Mouse (Mus musculus) CH12.LX (cell line): ENCODE data around the gene Cdc42bpa. TPM values are rescaled to one million over a fixed set of nuclear protein-coding genes. Genes with fewer than 3 reads are reported as not detected.

ENCODE experiments used
- DNase-seq: peaks from one replicate; pipeline ENCODE4 v3.0.0-alpha.2; 2013; ENCODE audit errors: extremely low read depth
- H3K27ac ChIP-seq: 2 replicates; pipeline ENCODE4 v1.5.1; 2012; ENCODE audit warnings: low read depth, mild to moderate bottlenecking, control low read depth, moderate library complexity; ENCODE audit not compliant: insufficient read depth
- H3K27me3 ChIP-seq: replicated peaks from 2 replicates; pipeline ENCODE3; 2012; ENCODE audit warnings: inconsistent platforms
- H3K36me3 ChIP-seq, 2 experiments: replicated peaks in 1 of 2; 2 replicates each; pipeline versions ENCODE3 to v1.6.1; 2012; ENCODE audit warnings: inconsistent platforms in 1 of 2, low read length in 1 of 2, mild to moderate bottlenecking in 1 of 2, mixed read lengths in 1 of 2, moderate library complexity in 1 of 2; ENCODE audit not compliant: control insufficient read depth in 1 of 2, insufficient read depth in 1 of 2
- H3K4me1 ChIP-seq, 2 experiments: 2 replicates each; pipeline ENCODE4 v1.6.1; 2012; ENCODE audit warnings: inconsistent platforms in 1 of 2, moderate library complexity in 1 of 2; ENCODE audit not compliant: insufficient read depth in 2 of 2, control insufficient read depth in 1 of 2
- H3K4me2 ChIP-seq: 2 replicates; pipeline ENCODE4 v1.6.1; 2012; ENCODE audit warnings: low read depth, mild to moderate bottlenecking, control low read depth; ENCODE audit not compliant: poor library complexity, insufficient read depth, severe bottlenecking
- H3K4me3 ChIP-seq, 3 experiments: fragments of 150-350 bp in 1 of 3; sonication (generic) in 1 of 3; replicated peaks in 1 of 3; 2 replicates each; pipeline versions ENCODE3 to v1.5.1; 2011 to 2012; ENCODE audit warnings: low read depth in 2 of 3, low read length in 2 of 3, mild to moderate bottlenecking in 2 of 3, moderate library complexity in 2 of 3, control low read depth in 1 of 3, improper control_type of control experiment in 1 of 3, inconsistent platforms in 1 of 3, mixed read lengths in 1 of 3; ENCODE audit not compliant: poor library complexity in 1 of 3
- H3K79me2 ChIP-seq: replicated peaks from 2 replicates; pipeline ENCODE4 v1.6.1; 2012; ENCODE audit warnings: mild to moderate bottlenecking, moderate library complexity; ENCODE audit not compliant: control insufficient read depth, poor library complexity, insufficient read depth, severe bottlenecking; ENCODE audit errors: extremely low read depth
- H3K9ac ChIP-seq: 2 replicates; pipeline ENCODE4 v1.6.1; 2012; ENCODE audit warnings: low read depth, mild to moderate bottlenecking, control low read depth, moderate library complexity; ENCODE audit not compliant: insufficient read depth
- H3K9me3 ChIP-seq: replicated peaks from 2 replicates; pipeline ENCODE3; 2012; ENCODE audit warnings: low read length, inconsistent platforms, mixed read lengths
- JUND ChIP-seq: conservative IDR thresholded peaks from 2 replicates; pipeline ENCODE4 v1.6.1; 2011; ENCODE audit warnings: low read depth, low read length, improper control_type of control experiment
- KAT2A ChIP-seq: IDR thresholded peaks from 2 replicates; pipeline ENCODE4 v1.6.1; 2012; ENCODE audit warnings: low read length, improper control_type of control experiment, inconsistent platforms; ENCODE audit not compliant: insufficient replicate concordance
- MAFK ChIP-seq: IDR thresholded peaks from 2 replicates; pipeline ENCODE4 v1.6.1; 2011; ENCODE audit warnings: low read length, improper control_type of control experiment; ENCODE audit not compliant: insufficient replicate concordance
- MAX ChIP-seq: IDR thresholded peaks from 2 replicates; pipeline ENCODE4 v1.6.1; 2011; ENCODE audit warnings: low read length, improper control_type of control experiment
- MAZ ChIP-seq: IDR thresholded peaks from 2 replicates; pipeline ENCODE4 v1.6.1; 2012; ENCODE audit warnings: low read depth, mild to moderate bottlenecking, inconsistent platforms, low read length, improper control_type of control experiment, moderate library complexity
- MXI1 ChIP-seq: IDR thresholded peaks from 2 replicates; pipeline ENCODE4 v1.6.1; 2011; ENCODE audit warnings: mild to moderate bottlenecking, low read depth, low read length, improper control_type of control experiment
- MYC ChIP-seq: IDR thresholded peaks from 2 replicates; pipeline ENCODE4 v1.6.1; 2011; ENCODE audit warnings: low read depth, mild to moderate bottlenecking, improper control_type of control experiment, low read length
- NRF1 ChIP-seq: IDR thresholded peaks from 2 replicates; pipeline ENCODE4 v1.6.1; 2014; ENCODE audit warnings: low read depth, mild to moderate bottlenecking, inconsistent platforms, low read length, improper control_type of control experiment, moderate library complexity
- USF1 ChIP-seq: IDR thresholded peaks from 2 replicates; pipeline ENCODE4 v1.6.1; 2014; ENCODE audit warnings: low read depth, mild to moderate bottlenecking, inconsistent platforms, low read length, improper control_type of control experiment
- ZC3H11A ChIP-seq: IDR thresholded peaks from 2 replicates; pipeline ENCODE4 v1.6.1; 2012; ENCODE audit warnings: low read depth, mild to moderate bottlenecking, inconsistent platforms, low read length, improper control_type of control experiment
- ZNF384 ChIP-seq: IDR thresholded peaks from 2 replicates; pipeline ENCODE4 v1.6.1; 2012; ENCODE audit warnings: low read depth, low read length, improper control_type of control experiment, inconsistent platforms
- dilution Hi-C: fragments of 300-500 bp; cut with MboI; formaldehyde crosslinking; loops from 2 replicates; pipeline ENCODE4 v1.14.3; 2020; ENCODE audit warnings: low sequenced_read_pairs; ENCODE audit not compliant: extremely low pct_unique_long_range_greater_than_20kb, extremely low pct_ligation_motif_present
- in situ Hi-C: fragments of 300-500 bp; cut with MboI; formaldehyde crosslinking; loops from 3 replicates; pipeline ENCODE4 v1.14.3; 2019; ENCODE audit warnings: low sequenced_read_pairs, low pct_ligation_motif_present, low pct_unique_long_range_greater_than_20kb, mixed read lengths
- polyA plus RNA-seq: library from polyadenylated mRNA; unstranded; fragments of >175 nt; gene quantifications from 2 replicates; pipeline ENCODE4 v1.2.1, GENCODE M21; 2012; ENCODE audit warnings: low read depth; ENCODE audit not compliant: insufficient read length
- total RNA-seq, 2 experiments: library from RNA; depleted of rRNA; stranded (reverse); fragments of 300-350 nt in 1 of 2; fragments of >200 nt in 1 of 2; gene quantifications; 2 replicates each; pipeline ENCODE4 v1.2.3; 2012 to 2014

Cdc42bpa gene
- total and polyA plus RNA-seq, 3 experiments = 5.3 to 9.0 (median 5.6) TPM

DNA sequence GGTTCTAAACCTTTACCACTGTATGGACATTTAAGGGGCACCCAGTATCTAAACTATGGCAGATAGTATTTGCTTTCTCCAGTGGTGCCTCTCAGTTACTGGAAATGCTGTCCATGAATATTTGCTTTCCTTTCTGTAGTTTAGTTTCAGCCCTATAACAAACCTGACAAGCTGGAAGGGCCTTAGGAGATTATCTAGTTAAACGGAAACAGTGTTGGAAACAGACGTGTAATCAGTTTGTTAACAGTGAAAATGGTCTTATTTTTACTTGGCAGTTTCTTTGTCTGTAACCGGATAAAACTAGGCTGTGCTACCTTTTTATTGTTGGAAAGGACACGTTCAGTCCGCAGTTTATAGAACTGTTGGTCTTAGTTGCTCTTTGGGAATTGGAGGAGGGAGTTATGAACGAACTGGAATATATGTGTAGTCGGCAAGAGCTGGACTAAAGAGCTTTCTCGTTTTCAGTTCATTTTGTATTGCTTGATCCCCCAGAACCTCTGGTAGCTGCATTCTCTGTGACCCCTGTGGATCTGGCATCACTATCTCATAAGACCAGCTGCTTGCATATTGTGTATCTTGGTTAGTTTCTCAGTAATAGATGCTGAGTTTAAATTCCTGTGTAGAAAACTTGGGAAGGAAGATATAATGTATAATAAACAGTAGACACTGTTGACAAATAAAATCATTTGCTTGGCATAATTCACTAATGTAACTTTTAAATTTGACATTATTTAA, 70.5 kb downstream of the Cdc42bpa start:
- no peaks in the 10 kb centered on the region for H3K79me2 ChIP-seq
- H3K27me3 ChIP-seq = no peaks in the 10 kb centered on the region
- no peak for DNase-seq
- TF ChIP-seq MAZ (no peak), KAT2A (no peak), NRF1 (no peak), MAFK (no peak), JUND (no peak)
- H3K9me3 ChIP-seq = no peaks in the 10 kb centered on the region
- H3K4me3 ChIP-seq = no peak overlapping the region
- dilution Hi-C loops (no loop called here), in situ Hi-C loops (no loop called here)
- H3K9ac ChIP-seq = no peak overlapping the region
- H3K27ac ChIP-seq = no peak overlapping the region
- no peak overlapping the region for H3K4me2 ChIP-seq
- H3K4me1 ChIP-seq = no peaks in the 10 kb centered on the region
- no peaks in the 10 kb centered on the region for H3K36me3 ChIP-seq

- Histone ChIP-seq H3K4me3 (no peak overlapping the region), H3K79me2 (no peaks in the 10 kb centered on the region), H3K9ac (no peak overlapping the region), H3K36me3 (no peaks in the 10 kb centered on the region), H3K9me3 (no peaks in the 10 kb centered on the region), H3K27me3 (no peaks in the 10 kb centered on the region), H3K4me1 (no peaks in the 10 kb centered on the region), H3K27ac (no peak overlapping the region; the same call in 1 of the 2 replicates), H3K4me2 (no peak overlapping the region)
- TF ChIP-seq JUND = no peak
- TF ChIP-seq MYC = no peak
- TF ChIP-seq MXI1 = no peak
- no peak for TF ChIP-seq USF1
- TF ChIP-seq ZNF384 = no peak
- no peak for TF ChIP-seq MAX
- no peak for TF ChIP-seq ZC3H11A
- TF ChIP-seq MAFK = no peak
- TF ChIP-seq KAT2A = no peak
- in situ Hi-C loops (no loop called here), dilution Hi-C loops (no loop called here)
- DNase-seq = no peak
Observed at GRCm38 (mm10) chr1:180031705-180032548, 71.7 kb downstream of the Cdc42bpa start.
